Mouse (Mus musculus) forebrain, embryonic 13.5 days (tissue): ENCODE data around the gene Cela3a. TPM values are rescaled to one million over a fixed set of nuclear protein-coding genes. Genes with fewer than 3 reads are reported as not detected.

Experiments used
- ATAC-seq: fragments of 200-750 bp; cut with Nextera tagmentation; 2 replicates; pipeline ENCODE4 v1.8.0; 2017
- H3K27ac ChIP-seq: fragments of 300-500 bp; sonication (generic); 2 replicates; pipeline ENCODE4 v1.5.1; 2015; ENCODE audit warnings: inconsistent platforms, mild to moderate bottlenecking, moderate library complexity
- H3K27me3 ChIP-seq: fragments of 300-500 bp; sonication (generic); 2 replicates; pipeline ENCODE4 v1.6.1; 2015; ENCODE audit warnings: mild to moderate bottlenecking, inconsistent platforms
- H3K36me3 ChIP-seq: fragments of 300-500 bp; sonication (generic); 2 replicates; pipeline ENCODE4 v1.6.1; 2015; ENCODE audit warnings: mild to moderate bottlenecking, inconsistent platforms; ENCODE audit not compliant: poor library complexity, severe bottlenecking
- H3K4me1 ChIP-seq: fragments of 300-500 bp; sonication (generic); 2 replicates; pipeline ENCODE4 v1.6.1; 2015; ENCODE audit warnings: inconsistent platforms
- H3K4me2 ChIP-seq: fragments of 300-500 bp; sonication (generic); 2 replicates; pipeline ENCODE4 v1.6.1; 2015; ENCODE audit warnings: inconsistent platforms, mild to moderate bottlenecking, moderate library complexity
- H3K4me3 ChIP-seq: fragments of 300-500 bp; sonication (generic); 2 replicates; pipeline ENCODE4 v1.5.1; 2015; ENCODE audit warnings: mild to moderate bottlenecking, inconsistent platforms
- H3K9ac ChIP-seq: fragments of 300-500 bp; sonication (generic); 2 replicates; pipeline ENCODE4 v1.6.1; 2015; ENCODE audit warnings: mild to moderate bottlenecking, inconsistent platforms
- H3K9me3 ChIP-seq: fragments of 300-500 bp; sonication (generic); replicated peaks from 2 replicates; pipeline ENCODE4 v1.6.1; 2016; ENCODE audit warnings: inconsistent platforms
- WGBS: fragments of 180-500 bp; shearing (Covaris S2); methylation state at CpG from one replicate; pipeline ENCODE4 v1.1.7; 2015; 5-methylcytosine and 5-hydroxymethylcytosine counted together
- polyA plus RNA-seq: library from polyadenylated mRNA; unstranded; fragments of >200 nt; fragmentation: Nextera tagmentation; extraction: Ambion mirVana; gene quantifications from 2 replicates; pipeline ENCODE4 v1.2.1, GENCODE M21; 2015

The Cela3a gene
- polyA plus RNA-seq, 1 experiment from 2014 or later: not detected

DNA sequence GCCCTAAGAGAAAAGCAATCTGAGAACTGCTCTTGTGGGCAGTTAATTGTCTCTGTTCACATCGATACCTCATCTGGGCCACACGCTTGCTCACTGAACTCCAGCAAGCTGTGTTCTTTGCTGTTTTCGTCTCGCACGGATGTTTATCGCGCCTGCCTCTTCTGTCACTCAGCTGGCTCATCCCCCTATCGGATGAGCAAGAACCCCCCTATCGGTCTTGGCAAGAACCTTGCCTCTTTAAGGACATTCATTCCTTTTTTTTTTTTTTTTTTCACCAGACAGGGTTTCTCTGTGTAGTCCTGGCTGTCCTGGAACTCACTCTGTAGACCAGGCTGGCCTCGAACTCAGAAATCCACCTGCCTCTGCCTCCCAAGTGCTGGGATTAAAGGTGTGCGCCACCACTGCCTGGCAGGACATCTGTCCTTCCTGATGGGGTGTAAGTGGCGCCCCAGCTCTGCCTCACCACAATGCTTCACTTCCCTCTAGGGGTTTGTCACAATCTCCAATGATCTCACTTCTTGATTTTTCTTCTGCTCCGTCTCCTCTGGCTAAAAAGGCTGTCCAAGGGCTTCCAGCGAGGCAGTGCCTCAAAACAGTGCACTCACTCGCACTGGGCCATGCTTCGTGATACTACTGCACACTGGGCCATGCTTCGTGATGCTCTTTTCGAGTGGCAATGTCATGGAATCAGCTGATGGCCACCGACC is 44.1 kb downstream of the Cela3a start:
- no peak overlapping the region for H3K27ac ChIP-seq
- H3K27me3 ChIP-seq: no peaks in the 10 kb centered on the region
- H3K36me3 ChIP-seq: no peaks in the 10 kb centered on the region
- no peak overlapping the region for H3K9ac ChIP-seq
- 86% methylated on average over 19 of the region's 19 CpGs for WGBS
- H3K4me1 ChIP-seq: peaks cover 8% of the 10 kb centered on the region
- ATAC-seq: no peak
- H3K4me3 ChIP-seq: no peak overlapping the region
- H3K4me2 ChIP-seq: no peak overlapping the region
- H3K9me3 ChIP-seq: no peaks in the 10 kb centered on the region

DNA sequence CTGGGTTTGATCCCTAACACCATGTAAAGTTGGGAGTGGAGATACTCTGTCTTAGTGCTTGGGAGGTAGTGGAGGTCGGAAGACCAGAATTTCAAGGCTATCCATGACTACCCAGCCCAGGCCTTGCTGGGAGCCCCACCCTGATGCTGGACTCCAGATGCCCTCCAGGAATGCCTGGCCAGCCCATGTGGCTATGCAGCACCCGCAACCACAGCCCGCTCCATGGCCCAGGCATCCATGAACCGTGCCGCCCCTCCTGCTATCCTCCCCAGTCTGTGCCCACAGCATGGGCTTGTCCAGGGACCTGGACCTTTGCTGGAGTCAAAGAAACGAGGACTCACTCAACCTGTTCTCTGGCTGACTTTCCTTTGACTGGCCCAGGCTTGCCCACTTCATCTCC is 44.8 kb downstream of the Cela3a start:
- no peak overlapping the region for H3K27ac ChIP-seq
- no peaks in the 10 kb centered on the region for H3K27me3 ChIP-seq
- no peaks in the 10 kb centered on the region for H3K9me3 ChIP-seq
- WGBS: 87% methylated on average over 6 of the region's 6 CpGs
- no peak overlapping the region for H3K4me3 ChIP-seq
- no peaks in the 10 kb centered on the region for H3K36me3 ChIP-seq
- ATAC-seq: no peak
- H3K4me2 ChIP-seq: no peak overlapping the region
- H3K9ac ChIP-seq: no peak overlapping the region
- peaks cover 1% of the 10 kb centered on the region; the same call in 1 of the 2 replicates for H3K4me1 ChIP-seq

DNA sequence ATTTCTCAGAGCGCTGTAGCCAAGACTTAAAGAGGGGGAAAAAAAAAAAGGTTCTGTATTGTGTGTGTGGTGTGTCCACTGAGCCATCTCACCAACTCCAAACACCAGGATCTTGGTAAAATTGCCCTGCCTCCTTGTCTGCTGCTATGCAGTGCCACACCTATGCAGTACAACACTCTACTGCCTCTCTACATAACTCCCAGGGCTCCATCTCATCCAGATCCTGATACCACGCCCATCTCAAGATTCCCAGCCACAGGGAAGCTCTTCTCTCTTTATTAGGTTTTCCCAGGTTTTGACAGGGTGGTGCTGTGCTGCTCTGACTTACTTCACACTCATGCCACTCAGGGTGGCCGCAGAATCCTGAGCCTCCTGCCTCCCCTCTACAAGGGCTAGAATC is 48.6 kb downstream of the Cela3a start:
- Histone ChIP-seq H3K9me3 (no peaks in the 10 kb centered on the region), H3K36me3 (no peaks in the 10 kb centered on the region), H3K27ac (no peak overlapping the region), H3K4me1 (peaks cover 4% of the 10 kb centered on the region), H3K4me3 (no peak overlapping the region), H3K4me2 (no peak overlapping the region), H3K27me3 (no peaks in the 10 kb centered on the region), H3K9ac (no peak overlapping the region)
- 74% methylated on average over 3 of the region's 3 CpGs for WGBS
- no peak for ATAC-seq

DNA sequence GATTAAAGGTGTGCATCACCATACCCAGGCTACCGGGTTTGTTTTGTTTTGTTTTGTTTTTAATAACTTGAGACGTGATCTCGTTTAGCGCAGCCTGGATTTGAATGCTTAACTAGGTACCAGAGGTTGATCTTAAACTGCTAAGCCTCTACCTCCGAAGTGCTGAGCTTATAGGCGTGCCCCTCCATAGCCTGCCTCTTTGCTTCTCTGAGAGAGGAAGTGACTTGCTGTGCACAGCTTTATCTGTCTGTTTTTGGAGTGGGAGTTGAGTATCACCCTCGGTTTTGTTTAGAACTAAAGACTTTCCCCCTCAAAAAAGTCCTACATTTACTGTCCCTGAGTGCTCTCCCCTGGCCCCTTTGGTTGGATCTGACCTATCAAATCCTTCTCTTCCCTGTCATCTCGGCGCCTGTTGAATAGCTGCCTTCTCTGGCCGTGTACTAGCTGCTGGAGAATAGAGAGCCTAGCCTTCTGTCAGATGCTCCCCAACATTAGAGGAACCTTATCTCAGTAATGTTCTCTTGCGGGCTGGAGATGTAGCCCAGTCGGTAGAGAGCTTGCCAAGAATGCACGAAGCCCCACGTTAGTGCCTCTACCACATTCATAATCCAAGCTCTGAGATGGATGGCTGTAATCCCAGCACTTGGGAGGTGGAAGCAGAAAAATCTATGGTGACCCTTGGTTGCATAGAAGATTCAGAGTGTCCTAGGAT is 51.1 kb downstream of the Cela3a start:
- Histone ChIP-seq H3K36me3 (no peaks in the 10 kb centered on the region), H3K27me3 (no peaks in the 10 kb centered on the region), H3K9me3 (no peaks in the 10 kb centered on the region), H3K4me3 (no peak overlapping the region), H3K27ac (no peak overlapping the region), H3K9ac (no peak overlapping the region), H3K4me2 (peak overlapping the region; percentile 27; the same call in 1 of the 2 replicates), H3K4me1 (peaks cover 27% of the 10 kb centered on the region)
- 60% methylated on average over 14 of the region's 14 CpGs for WGBS
- no peak for ATAC-seq

DNA sequence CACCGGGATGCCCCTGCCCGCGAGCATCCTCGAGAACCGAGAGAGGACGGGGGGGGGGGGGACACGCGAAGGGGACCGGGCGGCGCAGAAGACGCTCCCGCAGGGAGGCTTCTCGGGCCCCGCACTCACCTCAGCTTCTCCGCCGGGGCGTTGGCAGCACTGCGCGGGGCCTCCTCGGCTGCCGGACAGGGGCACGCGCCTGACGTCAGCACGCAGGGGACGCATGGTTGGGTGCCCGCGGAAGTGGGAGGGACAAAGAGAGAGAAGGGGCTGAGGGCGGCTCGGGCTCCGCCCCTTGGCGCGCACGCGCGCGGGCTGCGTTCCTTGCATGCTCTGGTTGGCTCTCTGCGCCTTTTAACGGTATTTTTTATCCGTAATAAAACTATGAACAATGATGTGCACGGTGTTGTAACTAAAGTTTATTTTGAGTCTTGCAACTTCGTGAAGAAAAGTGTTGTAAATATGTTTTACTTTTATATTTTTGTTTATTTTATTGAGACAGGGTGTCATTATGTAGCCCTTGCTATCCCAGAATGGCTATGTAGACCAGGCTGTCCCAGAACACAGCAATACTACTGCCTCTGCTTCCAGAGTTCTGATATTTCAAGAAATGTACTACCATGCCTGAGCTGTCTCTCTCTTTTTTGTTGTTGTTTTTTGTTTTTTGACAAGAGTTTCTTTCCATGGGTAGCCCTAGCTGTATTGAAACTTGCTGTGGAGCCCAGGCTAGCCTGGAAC is 51.9 kb downstream of the Cela3a start, which contains the start of gene Cdc42:
Gene Cdc42, minus strand, starts transcription at position 204 of the 738 bp plus-strand sequence.
- Histone ChIP-seq H3K27ac (peak within 1 kb of the TSS; percentile 97), H3K9me3 (no peaks in the 10 kb centered on the region), H3K4me3 (peak within 1 kb of the TSS; percentile 97), H3K4me2 (peak within 1 kb of the TSS; percentile 69), H3K36me3 (no peaks in the 10 kb centered on the region), H3K4me1 (peaks cover 35% of the 10 kb centered on the region), H3K9ac (peak within 1 kb of the TSS; percentile 99), H3K27me3 (no peaks in the 10 kb centered on the region)
- under 1% methylated on average over 32 of the region's 44 CpGs for WGBS
- ATAC-seq: peak; percentile 98

DNA sequence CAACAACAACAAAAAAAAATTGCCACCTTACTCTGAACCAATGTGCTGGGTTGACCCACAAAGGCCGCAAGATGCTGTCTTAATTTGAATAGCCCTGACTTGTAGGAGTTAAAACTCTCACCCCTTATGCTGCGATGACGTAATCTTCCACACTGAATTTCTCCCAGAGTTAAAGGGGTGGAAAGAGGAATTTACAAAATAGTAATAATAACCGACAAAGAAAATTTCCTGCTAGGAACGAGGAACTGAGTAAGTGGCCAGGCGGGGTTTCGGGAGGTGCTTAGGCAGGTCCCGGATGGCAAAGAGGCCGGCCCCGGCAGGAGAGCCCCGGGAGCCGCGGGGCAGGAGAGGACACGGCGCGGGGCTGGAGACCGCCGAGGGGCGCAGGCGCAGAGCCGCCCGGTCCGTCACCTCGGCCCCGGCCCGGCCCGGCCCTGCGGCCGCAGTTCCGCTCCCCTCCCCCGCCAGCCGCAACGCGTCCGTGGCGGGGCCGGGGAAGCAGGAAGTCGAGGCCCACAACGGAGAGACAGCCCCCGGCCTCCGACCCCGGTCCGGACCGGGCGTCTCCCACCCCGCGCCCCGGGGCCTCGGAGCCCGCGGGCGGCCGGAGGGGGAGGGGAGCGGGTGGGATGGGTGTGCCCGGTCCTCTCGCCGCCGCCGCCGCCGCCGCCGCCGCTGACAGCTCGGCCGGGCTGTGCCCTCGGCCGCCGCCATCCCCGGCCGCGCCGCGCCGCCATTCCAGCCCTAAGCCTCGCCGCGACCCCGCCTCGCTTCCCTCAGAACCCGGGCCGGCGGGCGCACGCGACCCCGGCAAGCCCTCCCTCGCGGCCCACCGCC is 52.7 kb downstream of the Cela3a start:
- peak overlapping the region; percentile 69 for H3K4me2 ChIP-seq
- H3K27me3 ChIP-seq: no peaks in the 10 kb centered on the region
- H3K4me3 ChIP-seq: peak overlapping the region; percentile 97
- H3K9me3 ChIP-seq: no peaks in the 10 kb centered on the region
- H3K9ac ChIP-seq: peak overlapping the region; percentile 99
- no peaks in the 10 kb centered on the region for H3K36me3 ChIP-seq
- peak; percentile 68 for ATAC-seq
- H3K27ac ChIP-seq: peak overlapping the region; percentile 97
- peaks cover 36% of the 10 kb centered on the region for H3K4me1 ChIP-seq
- under 1% methylated on average over 48 of the region's 90 CpGs for WGBS

Other genes with a start within 250 kb of the Cela3a start
- gene Wnt4, start 132.3 kb downstream of the Cela3a start, polyA plus RNA-seq: 0.28 and 0.30 TPM in 2 replicates
- 670 and 681 TPM in 2 replicates for gene Cdc42, start 52.1 kb downstream of the Cela3a start, polyA plus RNA-seq
- not detected in 2 replicates for gene Cela3b, start 20.7 kb upstream of the Cela3a start, polyA plus RNA-seq
- not detected in 2 replicates for gene 1700013G24Rik, start 43.5 kb upstream of the Cela3a start, polyA plus RNA-seq
- 4.8 and 6.5 TPM in 2 replicates for gene Hspg2, start 59.0 kb upstream of the Cela3a start, polyA plus RNA-seq
- not detected in 2 replicates for gene Ldlrad2, start 164.8 kb upstream of the Cela3a start, polyA plus RNA-seq
- gene Usp48, start 184.0 kb upstream of the Cela3a start, polyA plus RNA-seq: 69.9 and 76.8 TPM in 2 replicates